Mouse (Mus musculus): ENCODE measurements around the gene Kirrel. TPM values are rescaled to one million over a fixed set of nuclear protein-coding genes. Genes with fewer than 3 reads are reported as not detected.

The Kirrel gene
- polyA plus RNA-seq, 1 experiment from 2014 or later, result 6.5 TPM

DNA sequence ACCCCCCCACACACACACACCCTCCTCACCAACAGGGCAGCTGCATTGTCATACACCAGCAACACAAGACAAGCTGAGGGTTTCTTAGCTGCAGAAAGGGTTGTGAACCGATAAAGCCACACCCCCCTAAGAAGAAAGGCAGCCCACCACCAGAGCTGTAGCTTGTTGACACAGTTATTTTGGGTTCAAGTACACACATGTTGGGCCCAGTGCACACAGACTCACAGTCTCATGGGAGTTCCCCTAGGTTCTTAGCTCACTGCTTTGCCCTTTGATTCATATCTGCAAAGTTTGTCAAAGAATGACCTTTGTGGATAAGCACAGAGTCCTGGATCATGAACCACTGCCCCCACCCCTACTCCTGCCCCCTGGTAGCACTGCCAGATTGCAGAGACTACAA is 120.6 kb downstream of the Kirrel start:
- Histone ChIP-seq H3K4me1 (replicated peaks) (no peaks in the 10 kb centered on the region), H3K4me3 (no peak overlapping the region), H3K9ac (no peak overlapping the region), H3K9me3 (no peaks in the 10 kb centered on the region), H3K4me2 (no peak overlapping the region), H3K36me3 (no peaks in the 10 kb centered on the region), H3K27ac (replicated peaks) (no peak overlapping the region), H3K27me3 (no peaks in the 10 kb centered on the region)
- WGBS, result 78% methylated on average over 1 of the region's 1 CpGs
- no peak for ATAC-seq (ENCODE audit: low FRiP score, low read depth)

DNA sequence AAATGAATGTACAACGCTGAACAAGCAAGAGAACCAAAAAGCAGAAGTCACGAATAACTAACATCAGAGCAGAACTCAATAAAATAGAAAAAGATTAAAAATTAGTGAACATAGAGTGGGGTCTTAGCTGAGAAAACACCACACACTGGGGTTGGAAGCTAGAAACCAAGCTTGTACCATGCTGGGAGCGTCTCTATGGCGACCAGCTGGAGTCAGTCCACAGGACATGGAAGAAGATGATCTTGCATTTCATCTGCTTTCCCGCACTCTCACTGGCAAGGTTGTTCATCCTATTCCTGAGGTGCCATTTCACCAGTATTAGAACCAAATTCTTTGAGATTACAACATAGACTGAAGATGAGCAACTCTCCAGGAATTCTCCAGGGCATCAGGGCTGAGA is 126.7 kb downstream of the Kirrel start:
- Histone ChIP-seq H3K36me3 (no peaks in the 10 kb centered on the region), H3K27me3 (no peaks in the 10 kb centered on the region), H3K4me1 (replicated peaks) (no peaks in the 10 kb centered on the region), H3K27ac (replicated peaks) (no peak overlapping the region), H3K4me2 (no peak overlapping the region), H3K9ac (no peak overlapping the region), H3K4me3 (no peak overlapping the region), H3K9me3 (no peaks in the 10 kb centered on the region)
- ATAC-seq (ENCODE audit: low FRiP score, low read depth), result no peak
- 81% methylated on average over 5 of the region's 5 CpGs for WGBS

DNA sequence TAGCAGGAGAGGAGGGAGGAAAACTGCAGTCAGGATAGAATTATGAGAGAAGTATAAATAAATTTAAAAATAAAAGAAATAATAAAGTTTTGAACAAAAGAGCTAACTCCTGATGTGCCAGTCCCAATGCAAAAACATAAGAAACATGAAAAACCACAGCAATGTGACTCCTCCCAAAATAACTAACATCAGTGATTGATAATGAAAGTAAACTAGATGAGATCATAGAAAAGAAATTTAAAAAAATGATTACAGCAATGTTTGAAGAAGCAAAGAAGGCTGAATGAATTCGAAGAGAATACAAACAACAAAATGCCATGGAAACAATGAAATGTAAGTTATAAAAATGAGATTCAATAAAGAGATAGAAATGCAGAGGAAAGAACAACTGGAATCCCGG is 132.8 kb downstream of the Kirrel start:
- no peaks in the 10 kb centered on the region for H3K9me3 ChIP-seq
- no peak for ATAC-seq (ENCODE audit: low FRiP score, low read depth)
- no peaks in the 10 kb centered on the region for H3K4me1 ChIP-seq (replicated peaks)
- H3K36me3 ChIP-seq, result no peaks in the 10 kb centered on the region
- H3K4me3 ChIP-seq, result no peak overlapping the region
- H3K27ac ChIP-seq (replicated peaks), result no peak overlapping the region
- H3K9ac ChIP-seq, result no peak overlapping the region
- H3K4me2 ChIP-seq, result no peak overlapping the region
- WGBS, result 79% methylated on average over 2 of the region's 2 CpGs
- no peaks in the 10 kb centered on the region for H3K27me3 ChIP-seq

DNA sequence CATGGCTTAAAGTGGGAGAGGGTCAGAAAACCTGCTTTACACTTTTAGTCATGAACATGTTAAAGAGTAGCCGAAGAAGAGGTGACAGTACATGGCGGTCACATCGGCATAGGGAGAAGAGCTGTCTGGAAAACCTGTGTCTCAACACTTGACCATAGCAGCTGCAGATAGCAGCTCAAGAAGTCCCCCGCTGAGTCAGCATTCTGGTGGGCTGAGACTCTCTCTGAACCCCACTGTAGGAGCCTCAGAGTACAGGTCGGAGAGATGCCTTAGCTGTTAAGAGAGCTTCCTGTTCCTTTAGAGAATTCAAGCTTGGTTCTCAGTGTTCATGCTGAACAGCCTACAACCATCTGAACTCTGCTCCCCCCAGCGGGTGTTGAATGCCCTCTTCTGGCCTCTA is 136.0 kb downstream of the Kirrel start:
- Histone ChIP-seq H3K4me3 (no peak overlapping the region), H3K4me2 (no peak overlapping the region), H3K4me1 (replicated peaks) (no peaks in the 10 kb centered on the region), H3K27me3 (no peaks in the 10 kb centered on the region), H3K36me3 (no peaks in the 10 kb centered on the region), H3K27ac (replicated peaks) (no peak overlapping the region), H3K9ac (no peak overlapping the region), H3K9me3 (no peaks in the 10 kb centered on the region)
- ATAC-seq (ENCODE audit: low FRiP score, low read depth), result no peak
- WGBS, result 91% methylated on average over 6 of the region's 6 CpGs

DNA sequence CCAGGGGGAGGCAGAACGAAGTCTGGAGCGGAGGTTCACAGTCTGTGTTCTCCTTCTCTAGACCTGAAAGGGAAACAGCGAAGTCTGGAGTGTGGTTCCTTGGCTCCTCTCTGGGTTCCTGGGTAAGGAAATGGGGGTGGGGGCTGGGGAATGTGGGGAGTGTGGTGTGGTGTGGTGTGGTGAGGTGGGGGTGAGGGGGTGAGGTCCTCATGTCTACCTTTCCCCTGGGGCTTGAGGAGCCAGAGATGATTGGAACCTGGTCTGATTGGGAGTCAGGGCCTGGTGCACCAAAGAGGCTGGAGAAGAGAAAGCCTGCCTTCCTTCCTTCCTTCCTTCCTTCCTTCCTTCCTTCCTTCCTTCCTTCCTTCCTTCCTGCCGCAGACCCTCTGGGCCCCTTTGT is 140.5 kb downstream of the Kirrel start:
- no peak for ATAC-seq (ENCODE audit: low FRiP score, low read depth)
- H3K36me3 ChIP-seq, result no peaks in the 10 kb centered on the region
- no peak overlapping the region for H3K4me3 ChIP-seq
- WGBS, result 95% methylated on average over 4 of the region's 4 CpGs
- H3K9me3 ChIP-seq, result no peaks in the 10 kb centered on the region
- H3K9ac ChIP-seq, result no peak overlapping the region
- no peak overlapping the region for H3K4me2 ChIP-seq
- H3K27ac ChIP-seq (replicated peaks), result no peak overlapping the region
- H3K27me3 ChIP-seq, result no peaks in the 10 kb centered on the region
- H3K4me1 ChIP-seq (replicated peaks), result no peaks in the 10 kb centered on the region

DNA sequence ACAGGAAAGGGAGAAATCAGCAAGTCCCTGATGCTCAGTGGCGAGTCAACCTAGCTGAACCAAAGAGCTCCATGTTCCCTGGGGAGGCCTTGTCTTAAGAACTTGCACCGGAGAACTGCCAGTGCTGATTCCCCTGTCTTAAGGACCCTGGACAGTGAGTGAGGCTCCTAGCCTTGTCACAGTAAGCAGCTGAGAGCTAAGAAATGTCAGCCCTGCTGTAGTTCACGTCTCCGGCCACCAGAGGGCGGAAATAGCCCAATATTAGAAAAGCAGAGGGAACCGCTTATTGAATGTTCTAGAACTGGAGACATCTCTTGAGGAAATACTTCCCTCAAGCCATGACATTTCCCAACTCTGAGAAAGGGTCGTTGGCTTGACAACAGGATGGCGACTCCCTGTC is 141.2 kb downstream of the Kirrel start:
- peak; percentile 19; the same call in 1 of the 2 replicates for ATAC-seq (ENCODE audit: low FRiP score, low read depth)
- no peak overlapping the region for H3K4me2 ChIP-seq
- 21% methylated on average over 8 of the region's 8 CpGs for WGBS

DNA sequence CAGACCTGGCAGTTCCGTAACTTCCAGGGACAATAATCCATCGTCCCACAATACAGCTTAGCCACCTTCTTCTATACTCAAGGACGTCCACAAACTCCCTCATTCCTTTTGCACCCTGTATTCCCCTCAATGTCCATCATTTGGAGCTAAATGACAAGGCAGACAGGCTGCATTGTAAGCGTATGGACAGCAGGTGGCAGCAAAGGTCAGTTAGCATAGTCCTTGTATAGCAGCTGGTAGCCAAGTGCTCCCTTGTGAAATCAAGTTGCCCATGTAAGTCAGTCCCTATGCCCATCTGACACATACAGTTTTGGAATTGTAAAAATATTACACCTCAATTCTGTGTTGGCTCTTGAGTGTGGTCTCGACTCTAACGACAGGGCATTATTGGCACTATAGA is 143.7 kb downstream of the Kirrel start:
- Histone ChIP-seq H3K4me2 (no peak overlapping the region), H3K4me1 (replicated peaks) (no peaks in the 10 kb centered on the region), H3K27me3 (no peaks in the 10 kb centered on the region), H3K9me3 (no peaks in the 10 kb centered on the region), H3K9ac (no peak overlapping the region), H3K4me3 (no peak overlapping the region), H3K36me3 (no peaks in the 10 kb centered on the region), H3K27ac (replicated peaks) (no peak overlapping the region)
- ATAC-seq (ENCODE audit: low FRiP score, low read depth), result no peak
- WGBS, result 21% methylated on average over 6 of the region's 6 CpGs

More for the DNA sequence above, 141.2 kb downstream of the Kirrel start:
- no peaks in the 10 kb centered on the region for H3K27me3 ChIP-seq
- no peaks in the 10 kb centered on the region for H3K9me3 ChIP-seq
- H3K36me3 ChIP-seq, result no peaks in the 10 kb centered on the region
- no peak overlapping the region for H3K9ac ChIP-seq
- H3K27ac ChIP-seq (replicated peaks), result no peak overlapping the region
- no peaks in the 10 kb centered on the region for H3K4me1 ChIP-seq (replicated peaks)
- H3K4me3 ChIP-seq, result no peak overlapping the region

Other genes with a start within 250 kb of the Kirrel start
- 47.3 and 52.2 TPM in 2 replicates for gene Cd1d1, start 175.3 kb downstream of the Kirrel start, polyA plus RNA-seq (2015; fragmentation: Nextera tagmentation; extraction: Ambion mirVana)
- 11.3 and 11.4 TPM in 2 replicates for gene Fcrls, start 89.0 kb upstream of the Kirrel start, polyA plus RNA-seq (2015; fragmentation: Nextera tagmentation; extraction: Ambion mirVana)
- gene Cd5l, start 183.1 kb upstream of the Kirrel start, polyA plus RNA-seq (2015; fragmentation: Nextera tagmentation; extraction: Ambion mirVana), result 0.14 and 0.30 TPM in 2 replicates
- gene Fcrl1, start 201.6 kb upstream of the Kirrel start, polyA plus RNA-seq (2015; fragmentation: Nextera tagmentation; extraction: Ambion mirVana), result 0.13 and 0.17 TPM in 2 replicates